Mouse (Mus musculus): ENCODE measurements around the gene Bmp2k.
A peak's percentile ranks its signal among the peaks of the same experiment; 100 is the strongest.

Gene Bmp2k

GRCm38 (mm10) chr5:96997310-96997801 is at the start of gene Bmp2k:
Bmp2k (plus strand) TSS chr5:96997689.
- DNase-seq (ENCODE audit: low read depth) = peak; percentile 94

DNA sequence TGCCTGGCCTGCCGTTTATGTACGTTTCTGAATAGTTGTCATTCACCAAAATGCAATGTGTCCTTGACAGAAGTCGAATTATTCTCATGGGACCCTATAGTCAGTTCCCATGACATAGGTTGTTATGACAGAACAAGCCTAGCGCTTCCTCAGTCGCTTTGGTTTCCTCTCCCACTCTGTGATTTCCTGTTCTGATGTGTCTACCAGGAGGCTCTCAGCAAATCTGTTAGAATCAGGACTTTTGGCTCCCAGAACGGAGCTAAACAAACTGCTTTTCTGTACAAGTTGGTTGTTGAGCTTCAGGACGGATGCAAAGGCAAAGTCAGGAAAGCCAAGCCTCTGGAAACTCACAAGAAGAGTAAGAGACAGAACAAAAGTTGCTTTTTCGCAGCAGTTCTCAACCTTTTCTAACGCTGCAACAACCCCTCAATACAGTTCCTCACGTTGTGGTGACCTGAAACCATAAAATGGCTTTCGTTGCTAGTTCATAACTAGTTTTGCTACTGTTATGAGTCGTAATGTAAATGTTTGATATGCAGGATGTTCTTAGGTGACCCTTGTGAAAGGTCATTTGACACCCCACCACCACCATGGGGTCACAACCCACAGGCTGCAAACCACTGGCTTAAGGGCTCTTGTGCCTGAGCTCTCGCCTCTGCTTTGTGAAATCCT is 48.5 kb upstream of the Bmp2k start:
- no peak for DNase-seq (ENCODE audit: low read depth)

DNA sequence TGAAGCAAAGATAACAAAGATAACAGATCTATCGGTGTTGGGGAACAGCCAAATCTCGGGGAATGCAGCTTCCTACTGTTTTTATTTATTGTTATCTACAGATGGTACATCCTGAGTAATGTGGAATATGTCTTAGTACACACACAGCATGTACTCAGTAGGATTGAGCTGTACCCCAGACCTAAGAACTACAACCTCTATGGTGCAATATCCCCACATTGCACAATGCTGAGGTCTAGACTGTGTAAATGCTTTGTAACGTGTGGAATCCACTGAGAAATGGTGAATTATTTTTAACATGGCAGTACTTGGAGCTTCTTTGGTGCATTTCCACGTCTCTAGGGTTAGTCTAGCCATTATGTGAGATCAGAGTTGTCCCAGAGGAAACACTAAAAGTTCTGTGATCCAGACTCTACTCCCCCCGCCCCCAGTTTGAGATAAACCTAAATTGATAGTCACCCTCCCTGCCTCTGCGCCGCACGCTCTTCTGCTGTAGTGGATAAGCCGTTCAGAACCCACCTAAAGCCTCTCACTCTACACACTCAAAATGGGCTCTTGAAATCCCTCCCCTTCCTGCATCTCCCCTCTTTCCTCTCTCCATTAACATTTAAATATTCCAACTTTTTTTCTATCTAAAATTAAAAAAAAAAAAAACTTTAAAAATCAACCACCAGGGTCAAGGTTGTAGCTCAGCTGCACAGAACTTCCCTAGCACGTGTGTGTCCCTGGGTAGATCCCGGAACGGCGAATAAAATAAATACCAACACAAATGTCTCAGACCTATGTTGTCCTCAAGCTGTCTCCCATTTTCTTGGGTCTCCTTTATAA is 47.4 kb upstream of the Bmp2k start:
- peak; percentile 42 for DNase-seq (ENCODE audit: low read depth)

DNA sequence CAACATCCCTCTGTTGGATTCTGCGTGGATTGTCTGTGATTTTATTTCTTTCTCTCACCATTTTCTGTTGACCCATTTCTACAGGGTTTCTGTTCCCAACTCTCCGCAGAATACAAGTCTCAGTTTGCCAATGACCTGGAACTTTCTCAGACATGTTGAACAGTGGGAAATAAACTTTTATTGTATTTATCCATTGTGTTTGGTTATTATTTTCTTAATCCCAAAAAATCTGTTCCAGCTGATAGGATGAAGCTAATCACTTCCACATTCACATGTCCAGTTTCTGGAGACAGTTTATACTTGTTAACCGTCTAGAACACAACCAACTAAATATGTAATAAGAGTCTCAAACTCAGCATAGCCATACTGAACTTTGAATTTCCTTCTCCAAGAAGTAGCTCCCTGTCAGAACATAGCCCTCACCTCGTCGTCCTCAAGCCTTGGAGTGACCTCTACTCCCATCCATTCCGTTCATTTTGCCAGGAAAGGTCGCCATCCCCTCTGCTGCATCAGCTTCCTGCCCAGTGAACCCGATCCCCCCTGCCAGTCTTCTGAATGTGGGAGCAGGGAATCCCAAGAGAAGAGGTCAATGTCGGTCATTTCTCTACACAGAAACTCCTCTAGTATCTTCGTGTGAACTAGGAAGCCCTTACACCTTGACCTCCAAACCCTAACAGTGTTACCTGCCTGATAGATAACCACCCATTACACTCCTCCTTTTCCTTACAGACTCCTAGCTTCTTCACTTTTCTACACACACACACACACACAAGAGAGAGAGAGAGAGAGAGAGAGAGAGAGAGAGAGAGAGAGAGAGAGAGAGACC is 46.6 kb upstream of the Bmp2k start:
- no peak for DNase-seq (ENCODE audit: low read depth)

DNA sequence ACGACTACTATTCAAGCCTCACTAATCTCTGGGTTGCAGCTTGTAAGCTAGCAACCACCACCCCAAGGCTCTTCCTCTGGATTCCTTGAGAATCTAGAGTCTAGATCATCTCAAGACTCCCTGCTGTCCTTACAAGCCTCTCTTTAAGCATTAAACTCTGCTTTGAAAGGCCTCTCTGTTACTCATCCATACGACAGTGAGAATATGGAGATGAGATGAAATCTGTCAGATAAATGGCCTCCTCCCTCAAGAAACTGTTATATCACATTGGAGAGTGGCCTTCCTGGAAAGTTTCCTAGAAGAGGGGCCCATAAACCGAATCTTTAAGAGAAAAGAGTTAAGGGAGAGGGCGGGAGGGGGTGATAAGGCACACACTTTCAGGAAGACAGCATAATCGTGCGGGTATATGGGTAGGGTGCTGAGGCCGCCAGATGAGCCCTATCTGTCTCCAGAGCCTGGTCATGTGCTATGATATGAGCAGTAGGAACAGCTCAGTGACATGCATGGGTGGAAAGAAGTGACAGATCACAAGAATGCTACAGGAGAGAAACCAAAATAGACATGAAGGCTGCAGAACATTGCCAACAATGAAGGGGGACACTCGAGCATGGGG is 45.9 kb upstream of the Bmp2k start:
- DNase-seq (ENCODE audit: low read depth) = no peak

GRCm38 (mm10) chr5:96954040-96954439 is 43.4 kb upstream of the Bmp2k start:
- no peak for DNase-seq (ENCODE audit: low read depth)

- no peak for DNase-seq (ENCODE audit: low read depth)
Observed at GRCm38 (mm10) chr5:96954466-96955027, 42.9 kb upstream of the Bmp2k start.

DNA sequence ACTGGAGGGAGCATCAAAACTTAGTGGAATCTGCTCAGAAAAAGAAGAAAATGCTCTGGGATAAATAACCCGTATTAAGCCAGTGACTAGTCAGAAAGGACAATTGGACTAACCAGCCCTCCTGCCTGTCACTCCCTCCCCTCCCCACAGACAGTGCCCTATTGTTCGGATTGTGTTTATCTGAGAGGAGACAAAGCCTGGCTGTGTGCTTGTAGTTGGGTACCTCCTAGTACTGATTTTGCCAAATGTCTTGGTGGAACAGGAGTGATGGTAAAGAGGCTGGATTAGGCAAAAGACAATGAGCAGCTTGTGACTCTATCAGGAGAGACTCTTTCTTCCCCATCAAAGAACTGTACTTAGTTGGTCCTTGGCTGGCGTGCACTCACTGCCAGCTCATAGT is 40.6 kb upstream of the Bmp2k start:
- DNase-seq (ENCODE audit: low read depth) = no peak

DNA sequence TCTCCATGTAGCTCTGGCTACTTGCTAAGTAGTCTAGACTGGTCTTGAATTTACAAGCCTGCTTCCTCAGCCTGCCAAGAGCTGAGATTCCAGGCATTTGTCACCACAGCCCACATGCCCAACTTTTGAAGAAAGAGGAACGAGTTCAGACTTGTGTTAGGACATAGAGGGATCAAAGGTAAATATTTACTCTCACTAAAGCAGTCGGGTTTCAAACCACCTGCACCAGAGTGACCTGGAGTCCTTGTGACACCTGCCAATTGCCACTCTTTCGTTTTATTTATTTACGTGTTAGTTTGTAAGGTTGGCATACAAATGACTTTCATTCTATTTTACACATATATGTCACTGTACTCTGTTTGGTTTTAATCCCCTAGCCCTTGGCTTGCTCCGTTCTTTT is 36.4 kb upstream of the Bmp2k start:
- DNase-seq (ENCODE audit: low read depth) = no peak

GRCm38 (mm10) chr5:96961852-96962251 is 35.6 kb upstream of the Bmp2k start:
- no peak for DNase-seq (ENCODE audit: low read depth)

- DNase-seq (ENCODE audit: low read depth) = peak; percentile 52
Observed at GRCm38 (mm10) chr5:96962252-96962933, 35.1 kb upstream of the Bmp2k start.

- no peak for DNase-seq (ENCODE audit: low read depth)
Observed at GRCm38 (mm10) chr5:96962934-96963301, 34.6 kb upstream of the Bmp2k start.

- DNase-seq (ENCODE audit: low read depth) = no peak
Observed at GRCm38 (mm10) chr5:96964062-96965028, 33.1 kb upstream of the Bmp2k start.

GRCm38 (mm10) chr5:96965029-96965403 is 32.5 kb upstream of the Bmp2k start:
- DNase-seq (ENCODE audit: low read depth) = no peak

GRCm38 (mm10) chr5:96965503-96965902 is 32.0 kb upstream of the Bmp2k start:
- DNase-seq (ENCODE audit: low read depth) = no peak

DNA sequence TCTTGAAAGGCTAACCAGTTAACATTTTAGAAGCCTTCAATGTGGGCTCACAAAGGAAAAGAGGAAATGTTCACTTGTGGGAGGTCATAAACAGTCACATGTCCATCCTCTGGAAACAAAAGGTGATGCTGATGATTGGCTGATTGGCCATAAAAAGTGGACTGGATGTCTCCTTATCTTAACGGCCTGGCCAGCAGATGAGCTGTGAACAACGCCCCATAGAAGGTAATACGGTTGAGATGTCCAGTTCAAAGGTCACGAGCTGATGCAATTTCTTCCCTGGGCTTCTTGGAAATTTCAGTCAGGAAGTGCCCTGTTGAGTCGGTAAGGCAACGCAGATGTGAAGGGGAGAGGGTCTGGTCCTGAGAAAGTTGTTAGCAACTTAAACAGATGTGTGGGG is 28.9 kb upstream of the Bmp2k start:
- DNase-seq (ENCODE audit: low read depth) = no peak

DNA sequence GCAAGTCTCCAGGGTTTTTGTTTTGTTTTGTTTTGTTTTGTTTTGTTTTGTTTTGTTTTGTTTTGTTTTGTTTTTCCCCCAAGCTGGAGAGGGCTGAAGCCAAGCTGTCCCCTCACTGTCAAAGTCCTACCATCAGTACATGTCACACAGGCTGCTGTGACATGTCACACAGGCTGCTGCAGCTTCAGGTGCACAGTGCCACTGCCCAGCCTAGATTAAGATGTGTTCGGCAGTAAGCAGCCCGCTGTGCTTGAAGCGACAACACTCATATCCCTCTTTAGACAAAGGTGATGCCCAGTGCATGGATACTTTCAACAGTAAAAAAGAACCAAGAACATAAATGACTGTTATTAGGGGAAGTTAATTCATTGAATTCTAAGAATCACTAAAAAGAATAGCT is 28.5 kb upstream of the Bmp2k start:
- DNase-seq (ENCODE audit: low read depth) = no peak

DNA sequence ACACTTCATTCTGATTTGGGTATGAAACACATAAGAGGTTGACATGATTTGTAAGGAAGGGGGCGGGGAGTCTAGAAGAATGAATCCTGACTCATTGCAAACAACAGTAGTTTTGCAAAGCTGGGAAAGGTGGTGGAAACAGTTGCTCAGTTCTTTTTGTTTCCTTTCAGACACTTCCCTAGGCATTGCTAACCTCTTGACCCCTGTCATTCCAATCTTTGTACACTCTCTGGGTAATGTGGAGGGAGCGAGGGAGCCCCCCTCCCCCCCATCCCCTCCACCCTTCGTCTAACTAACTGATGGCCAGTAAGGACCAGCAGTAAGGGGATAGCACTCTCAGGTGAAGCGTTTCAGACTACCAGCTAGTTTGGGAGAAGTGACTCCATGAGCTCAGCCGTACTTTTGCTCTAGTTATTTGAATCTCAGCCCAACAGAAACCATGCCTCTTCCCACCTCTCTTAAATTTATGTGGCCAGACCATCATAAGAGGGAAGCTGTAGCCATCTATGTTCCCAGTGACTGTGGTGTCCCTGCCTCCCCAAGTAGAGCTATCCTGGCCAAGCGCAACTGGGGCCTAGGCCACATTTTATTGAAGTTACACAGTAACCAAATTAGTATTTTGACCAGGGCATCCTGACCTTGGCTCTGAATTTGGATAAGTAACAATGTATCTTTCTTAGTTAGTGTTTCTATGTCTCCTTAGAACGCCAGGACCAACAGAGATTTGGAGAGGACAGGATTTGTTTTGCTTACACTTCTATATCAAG is 27.6 kb upstream of the Bmp2k start:
- no peak for DNase-seq (ENCODE audit: low read depth)

DNA sequence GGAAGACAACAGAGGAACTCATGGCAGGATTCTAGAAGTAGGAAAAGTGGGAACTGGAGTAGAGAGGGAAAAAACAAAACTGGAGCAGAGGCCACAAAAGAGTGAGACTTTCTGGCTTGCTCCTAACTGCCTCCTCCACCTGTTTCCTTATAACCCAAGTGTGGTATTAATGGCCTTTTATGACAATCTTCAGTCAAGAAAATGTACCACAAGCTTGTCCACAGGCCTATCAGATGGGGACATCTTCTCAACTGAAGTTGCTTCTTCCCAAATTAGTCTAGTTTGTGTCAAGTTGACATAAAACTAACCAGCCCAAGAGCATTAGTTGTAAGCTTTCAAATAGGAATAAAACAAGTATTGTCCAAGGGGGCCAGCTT is 27.0 kb upstream of the Bmp2k start:
- no peak for DNase-seq (ENCODE audit: low read depth)
